Mouse (Mus musculus): ENCODE data around the gene Rufy1. TPM values are rescaled to one million over a fixed set of nuclear protein-coding genes. Genes with fewer than 3 reads are reported as not detected.
"Not testable (repeated sequence)": the region's sequence is repeated elsewhere in the genome, so short reads cannot be mapped to it uniquely, and the experiment has no call there.

The Rufy1 gene
- total RNA-seq, 1 experiment from 2014 or later = 39.4 TPM

DNA sequence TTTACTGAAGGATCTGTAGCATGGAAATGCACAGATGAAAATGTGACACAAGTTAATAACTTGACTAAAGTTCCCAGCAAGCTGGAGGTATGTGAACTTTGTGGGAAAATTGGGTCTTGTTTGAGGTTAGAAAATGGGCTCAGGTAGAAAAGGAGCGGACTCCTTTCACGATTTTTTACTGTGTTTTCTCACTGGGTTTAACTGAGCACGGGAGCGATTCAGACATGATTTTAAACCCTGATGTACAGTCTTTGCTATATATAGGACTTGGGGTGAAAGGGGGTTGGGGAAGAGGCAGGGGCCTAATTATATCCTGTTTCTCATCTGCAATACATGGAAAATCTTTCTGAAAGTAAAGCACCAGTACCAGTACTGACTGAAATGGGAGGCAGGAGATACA lies 43.2 kb downstream of the Rufy1 start:
- ATAC-seq (replicated peaks; ENCODE audit: low read depth, poor library complexity, severe bottlenecking) = no peak

DNA sequence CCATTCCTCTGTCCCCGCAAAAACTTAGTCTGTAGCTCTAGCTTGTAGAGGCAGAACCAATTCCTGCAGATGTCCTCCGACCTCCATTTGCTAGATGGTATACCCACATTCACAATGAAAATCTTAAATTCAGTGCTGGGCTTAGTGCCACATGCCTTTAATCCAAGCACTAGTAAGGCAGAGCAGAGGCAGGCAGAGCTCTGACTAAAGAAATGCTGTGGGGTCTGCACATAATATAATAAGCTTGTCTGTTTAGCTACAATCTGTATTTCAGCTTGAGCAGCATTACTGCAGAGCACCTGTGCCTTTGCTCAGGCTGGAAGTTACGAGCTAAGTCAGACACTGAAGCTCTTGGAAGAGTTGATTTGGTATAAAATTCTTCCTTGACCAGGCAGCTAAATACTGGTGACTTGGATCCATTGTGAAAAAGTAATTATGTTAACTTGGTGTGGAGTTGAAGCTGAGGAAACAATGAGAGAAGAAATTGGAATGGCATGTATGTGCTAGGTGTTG lies 43.7 kb downstream of the Rufy1 start:
- no peak for ATAC-seq (replicated peaks; ENCODE audit: low read depth, poor library complexity, severe bottlenecking)

DNA sequence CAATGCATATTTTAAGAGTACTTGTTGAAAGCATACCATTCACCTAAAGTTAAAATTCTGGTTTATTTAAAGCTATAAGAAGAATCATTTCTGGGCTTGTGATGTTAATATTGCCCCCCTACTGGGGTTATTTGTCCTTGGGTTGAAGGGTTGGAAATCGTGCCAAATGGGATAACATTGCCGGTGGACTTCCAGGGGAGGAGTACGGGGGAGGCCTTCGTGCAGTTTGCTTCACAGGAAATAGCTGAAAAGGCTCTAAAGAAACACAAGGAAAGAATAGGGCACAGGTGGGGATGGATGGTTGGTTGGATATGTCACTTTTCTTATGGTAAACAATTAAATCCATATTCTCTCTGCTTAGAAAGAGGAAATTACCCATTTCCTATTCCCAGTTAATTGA lies 49.6 kb downstream of the Rufy1 start:
- ATAC-seq (replicated peaks; ENCODE audit: low read depth, poor library complexity, severe bottlenecking) = no peak

DNA sequence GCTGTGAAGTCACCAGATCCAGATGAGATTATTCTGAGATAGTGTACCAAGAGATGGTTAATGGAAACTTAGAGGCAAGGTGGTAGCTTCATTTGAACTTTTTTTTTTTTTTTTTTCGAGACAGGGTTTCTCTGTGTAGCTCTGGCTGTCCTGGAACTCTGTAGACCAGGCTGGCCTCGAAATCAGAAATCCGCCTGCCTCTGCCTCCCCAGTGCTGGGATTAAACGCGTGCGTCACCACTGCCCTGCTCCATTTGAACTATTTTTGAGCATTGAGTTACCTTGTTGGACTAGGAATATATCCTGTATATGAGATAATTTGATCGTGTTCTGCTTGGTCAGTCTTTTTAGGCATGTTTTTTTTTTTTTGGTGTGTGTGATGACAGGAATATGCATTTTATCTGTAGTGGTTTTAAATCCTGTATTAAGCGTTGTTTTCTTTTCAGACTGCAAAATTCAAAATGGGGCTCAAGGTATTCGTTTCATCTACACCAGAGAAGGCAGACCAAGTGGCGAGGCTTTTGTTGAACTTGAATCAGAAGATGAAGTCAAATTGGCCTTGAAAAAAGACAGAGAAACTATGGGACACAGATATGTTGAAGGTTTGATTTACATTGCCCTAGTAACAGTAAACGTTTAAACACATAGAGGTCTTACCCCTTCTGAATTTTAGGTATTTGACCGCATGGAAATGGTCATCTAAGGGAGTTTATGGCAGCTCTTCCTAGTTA lies 51.7 kb downstream of the Rufy1 start:
- no peak for ATAC-seq (replicated peaks; ENCODE audit: low read depth, poor library complexity, severe bottlenecking)

DNA sequence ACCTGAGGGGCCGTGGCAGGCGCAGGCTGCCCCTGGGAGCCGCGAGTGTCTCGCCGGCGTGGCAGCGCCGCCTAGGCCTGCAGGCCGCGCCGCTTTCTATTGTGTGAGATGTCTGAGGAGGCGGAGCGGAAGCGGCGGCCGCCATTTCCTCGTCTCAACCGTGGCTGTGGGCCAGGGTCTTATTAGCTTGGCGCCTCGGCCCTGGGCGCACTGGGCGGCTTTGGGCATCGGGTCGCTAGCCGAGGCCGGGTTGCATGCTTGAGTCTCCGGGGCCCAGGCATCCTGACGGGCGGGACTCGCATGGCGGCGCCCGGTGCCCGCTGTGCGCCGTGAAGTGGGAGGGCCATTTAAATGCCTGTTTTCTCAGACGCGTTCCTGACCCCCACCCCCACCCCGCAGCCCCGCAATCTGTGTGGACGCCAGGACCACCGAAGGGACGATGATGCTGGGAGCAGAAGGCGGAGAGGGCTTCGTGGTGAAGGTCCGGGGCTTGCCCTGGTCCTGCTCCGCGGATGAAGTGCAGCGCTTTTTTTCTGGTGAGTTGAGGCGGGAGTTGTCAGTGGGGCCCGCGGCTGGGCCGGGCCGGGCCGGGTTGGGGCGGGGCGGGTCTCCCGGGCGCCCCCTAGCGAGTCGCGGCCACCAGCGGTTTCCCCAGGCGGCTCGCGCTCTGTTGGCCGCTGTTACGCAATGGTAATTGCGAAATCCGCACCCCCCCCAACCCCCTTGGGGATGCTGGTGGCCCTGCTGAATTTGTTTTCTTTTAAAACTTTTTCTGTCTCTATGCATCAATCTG lies 52.8 kb downstream of the Rufy1 start:
- ATAC-seq (replicated peaks; ENCODE audit: low read depth, poor library complexity, severe bottlenecking) = peak; percentile 26; the same call in 1 of the 2 replicates

DNA sequence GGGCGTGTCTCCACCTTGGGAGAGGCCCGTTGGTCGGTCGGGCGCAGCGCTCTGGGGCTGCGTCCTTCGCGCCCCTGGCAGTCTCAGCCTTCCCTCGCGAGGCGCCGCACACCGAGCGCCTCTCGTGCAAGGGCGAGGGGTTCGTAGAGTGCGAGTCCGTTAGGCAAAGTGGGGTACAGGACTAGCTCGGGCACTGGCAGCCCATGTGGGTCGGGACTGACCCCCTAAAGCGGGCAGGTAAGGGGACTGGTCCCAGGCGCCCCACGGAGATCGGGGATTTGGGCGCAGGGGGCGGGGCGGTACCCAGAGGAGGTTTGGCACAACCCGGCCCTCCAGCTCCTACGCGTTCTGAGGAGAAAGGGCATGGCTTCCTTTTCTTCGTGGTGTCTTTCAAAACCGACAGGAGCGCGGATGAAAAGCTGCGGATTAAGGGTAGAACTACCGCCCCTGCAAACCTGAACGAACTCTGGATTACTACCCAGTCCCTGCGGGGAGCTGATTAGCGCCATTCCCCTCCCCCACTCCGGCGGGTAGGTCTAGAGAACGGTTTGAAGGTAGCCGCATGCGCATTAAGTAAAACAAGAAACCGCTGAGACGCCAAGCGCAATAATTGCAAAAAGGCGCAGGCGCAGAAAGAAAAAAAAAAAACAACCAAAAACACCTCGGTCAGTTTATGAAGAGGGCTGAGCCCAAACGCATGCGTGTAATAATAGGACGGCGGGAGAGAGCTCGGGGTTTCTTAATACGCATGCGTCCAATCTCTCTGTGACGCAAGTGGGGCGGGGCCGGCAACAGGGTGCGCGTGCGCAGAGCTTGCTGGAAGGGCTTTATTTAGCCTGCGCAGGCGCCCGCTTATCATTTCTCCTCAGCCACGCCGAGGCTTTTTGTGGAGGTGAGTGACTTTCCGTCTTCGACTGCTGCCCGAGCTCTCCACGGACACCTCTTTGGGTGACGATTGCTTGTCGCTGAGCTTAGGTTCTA lies 53.7 kb downstream of the Rufy1 start, which contains the start of gene Hnrnph1:
TSS of gene Hnrnph1 (plus strand) at position 80 of the 981 bp plus-strand sequence.
- ATAC-seq (replicated peaks; ENCODE audit: low read depth, poor library complexity, severe bottlenecking) = peak; percentile 77

DNA sequence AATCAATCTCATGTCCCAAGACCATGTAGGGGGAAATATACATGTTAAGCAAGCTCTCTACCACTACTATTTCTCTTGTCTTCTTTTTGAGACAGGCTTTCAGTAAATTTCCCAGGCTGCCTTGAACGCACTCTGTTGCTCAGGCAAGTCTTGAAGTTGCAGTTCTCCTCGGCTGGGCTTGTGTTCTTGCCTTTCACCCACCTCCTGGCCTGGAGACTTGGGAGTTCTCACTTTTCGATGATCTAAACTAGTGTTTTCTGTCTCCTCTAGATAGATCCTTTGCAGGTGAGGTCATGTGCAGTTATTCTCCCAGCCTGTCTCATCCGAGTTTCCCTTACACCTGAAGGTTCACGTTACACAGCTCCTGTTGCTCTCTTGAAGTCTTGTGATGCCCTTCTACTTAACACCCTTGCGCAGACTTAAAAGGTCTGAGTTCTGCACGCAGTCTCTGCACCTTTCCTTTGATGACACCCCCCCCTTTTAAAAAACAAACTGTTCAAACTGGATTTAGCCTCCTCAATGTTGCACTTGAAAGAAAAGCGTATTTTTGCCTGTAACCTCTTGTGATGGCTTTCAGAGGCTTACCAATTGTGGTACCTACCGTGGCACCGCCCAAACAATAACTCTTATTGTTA lies 54.7 kb downstream of the Rufy1 start:
- no peak for ATAC-seq (replicated peaks; ENCODE audit: low read depth, poor library complexity, severe bottlenecking)

DNA sequence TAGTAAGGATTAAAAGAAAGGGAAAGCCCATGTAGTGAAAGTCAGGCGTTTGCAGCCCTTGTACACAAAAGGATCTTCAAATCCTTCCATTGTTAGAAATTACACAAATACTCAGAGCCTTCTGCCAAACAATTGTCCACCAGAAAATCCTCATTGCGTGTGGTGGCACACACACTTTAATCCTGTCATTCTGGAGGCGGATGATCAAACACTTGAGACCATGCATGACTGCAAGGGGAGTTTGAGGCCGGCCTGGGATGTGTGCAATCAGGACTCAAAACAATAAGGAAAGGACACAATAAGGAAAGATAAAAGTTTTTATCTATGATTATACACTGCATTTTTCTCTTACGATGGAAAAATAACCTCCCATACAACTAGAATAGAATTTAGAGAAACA lies 55.5 kb downstream of the Rufy1 start:
- ATAC-seq (replicated peaks; ENCODE audit: low read depth, poor library complexity, severe bottlenecking) = no peak

DNA sequence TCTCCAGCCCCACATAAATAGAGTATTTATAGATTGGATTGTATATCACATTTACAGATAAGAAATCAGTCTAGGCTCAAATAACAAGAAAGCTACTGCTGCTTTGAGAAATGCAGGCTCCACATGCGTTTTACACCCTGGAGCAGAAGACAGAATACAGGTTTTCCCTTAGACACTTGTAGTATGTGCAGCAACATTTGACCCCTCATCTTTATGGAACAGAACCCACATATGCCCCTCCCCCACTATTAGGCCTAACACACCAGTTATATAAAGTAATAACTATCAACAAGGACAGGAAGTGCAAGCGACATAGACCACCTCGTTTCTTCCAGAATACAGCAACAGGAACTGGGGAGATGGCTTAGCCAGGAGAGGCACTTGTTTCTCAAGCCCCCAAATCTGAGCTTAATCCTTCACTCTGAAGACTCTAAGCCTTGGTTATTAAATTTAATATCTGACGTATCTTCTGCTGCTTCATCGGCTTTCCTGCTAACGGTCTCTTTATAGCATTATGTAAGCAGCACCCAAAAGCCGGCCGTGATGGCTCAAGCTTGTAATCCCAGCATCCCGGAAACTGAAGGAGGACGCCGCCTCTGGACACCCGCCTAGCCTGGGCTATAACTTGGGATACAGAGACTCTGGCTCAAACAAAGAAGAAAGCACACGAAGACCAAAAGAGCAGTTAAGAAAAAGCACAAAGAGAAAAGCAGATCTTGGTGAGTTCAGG lies 56.5 kb downstream of the Rufy1 start:
- ATAC-seq (replicated peaks; ENCODE audit: low read depth, poor library complexity, severe bottlenecking) = no peak

DNA sequence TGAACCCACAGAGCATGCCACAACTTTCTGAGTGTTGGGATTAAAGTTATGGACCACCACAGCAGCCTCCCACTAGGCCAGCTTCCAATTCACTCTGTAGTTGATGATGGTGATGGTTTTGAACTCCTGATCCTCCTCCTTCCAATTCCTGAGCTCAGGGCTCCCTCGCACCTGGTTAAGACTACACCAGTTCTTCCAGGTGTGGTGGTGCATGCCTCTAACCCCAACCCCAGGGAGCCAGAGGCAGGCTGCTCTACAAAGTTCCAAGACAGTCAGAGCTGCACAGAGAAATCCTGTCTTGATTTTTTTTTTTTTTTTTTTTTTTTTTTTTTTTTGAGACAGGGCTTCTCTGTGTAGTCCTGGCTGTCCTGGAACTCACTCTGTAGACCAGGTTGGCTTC lies 57.3 kb downstream of the Rufy1 start:
- ATAC-seq (replicated peaks; ENCODE audit: low read depth, poor library complexity, severe bottlenecking) = no peak

DNA sequence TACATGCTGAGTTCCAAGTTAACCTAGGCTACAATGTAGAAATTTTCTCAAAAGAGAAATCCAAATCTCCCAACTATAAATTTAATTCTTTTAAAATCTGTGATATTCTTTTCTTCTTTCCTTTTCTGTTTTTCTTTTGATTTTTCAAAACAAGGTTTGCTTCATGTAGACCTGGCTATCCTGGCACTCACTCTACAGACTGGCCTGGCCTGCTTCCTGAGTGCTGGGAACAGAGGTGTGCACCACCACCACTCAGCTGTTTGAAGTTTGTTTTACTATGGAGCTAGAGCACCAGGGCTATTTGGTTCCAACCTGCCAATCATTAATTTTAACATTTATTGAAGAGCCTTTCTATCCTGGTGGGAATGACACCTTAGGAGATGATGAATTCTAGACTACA lies 57.8 kb downstream of the Rufy1 start:
- ATAC-seq (replicated peaks; ENCODE audit: low read depth, poor library complexity, severe bottlenecking) = no peak

DNA sequence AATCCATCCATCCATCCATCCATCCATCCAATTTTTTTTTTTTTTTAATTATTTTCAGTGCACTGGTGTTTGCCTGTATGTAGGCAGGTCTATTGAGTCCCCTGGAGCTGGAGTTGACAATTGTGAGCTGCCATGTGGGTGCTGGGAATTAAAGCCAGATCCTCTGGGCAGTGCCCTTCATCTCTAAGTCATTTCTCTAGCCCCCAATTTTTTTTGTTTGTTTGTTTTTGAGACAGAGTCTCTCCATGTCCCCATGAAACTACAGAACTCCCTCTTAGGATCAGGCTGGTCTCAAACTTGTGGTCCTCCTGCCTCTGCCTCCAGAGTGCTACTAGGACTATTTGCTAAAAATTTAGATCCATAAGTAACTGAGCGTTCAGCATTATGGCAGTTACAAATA lies 59.0 kb downstream of the Rufy1 start:
- no peak for ATAC-seq (replicated peaks; ENCODE audit: low read depth, poor library complexity, severe bottlenecking)

DNA sequence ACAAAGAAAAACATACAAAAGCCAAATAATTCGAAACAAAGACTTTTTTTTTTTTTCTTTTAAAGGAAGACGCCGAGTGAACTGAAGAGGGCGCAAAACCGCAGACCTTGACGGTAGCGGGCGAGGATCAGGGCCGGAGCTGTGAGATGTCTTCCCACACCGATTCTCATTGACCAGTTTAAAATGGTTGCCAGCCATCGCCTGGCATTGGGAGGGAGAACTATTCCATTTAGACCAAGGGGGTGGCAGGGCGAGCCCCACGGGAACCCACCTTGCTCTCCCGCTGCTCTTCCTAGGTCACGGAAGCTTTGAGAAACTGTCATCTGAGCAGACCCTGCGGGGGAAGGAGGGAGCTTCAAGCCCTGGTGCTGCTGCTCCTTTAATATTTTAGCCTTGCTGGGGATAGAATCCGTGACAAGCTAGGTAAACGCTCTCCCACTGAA lies 59.5 kb downstream of the Rufy1 start:
- peak; percentile 76 for ATAC-seq (replicated peaks; ENCODE audit: low read depth, poor library complexity, severe bottlenecking)

DNA sequence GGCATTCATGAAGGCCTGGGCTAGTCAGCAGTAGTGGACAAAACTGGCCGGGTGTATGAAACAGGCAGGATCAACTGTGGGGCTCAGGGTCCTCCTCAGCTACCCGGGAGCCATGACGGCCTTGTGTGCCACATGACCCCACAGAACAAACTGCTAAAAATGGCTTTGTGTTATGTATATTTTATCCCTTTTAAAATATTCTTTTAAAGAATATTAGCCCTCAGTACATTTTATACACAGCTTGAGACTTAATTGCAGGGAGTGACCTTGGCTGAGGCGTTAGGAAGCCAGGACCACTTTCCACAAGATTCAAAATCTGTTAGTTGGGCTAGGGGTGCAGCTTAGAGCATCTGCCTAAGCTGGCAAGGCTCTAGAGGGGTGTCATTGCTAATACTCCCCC lies 60.0 kb downstream of the Rufy1 start:
- no peak for ATAC-seq (replicated peaks; ENCODE audit: low read depth, poor library complexity, severe bottlenecking)

DNA sequence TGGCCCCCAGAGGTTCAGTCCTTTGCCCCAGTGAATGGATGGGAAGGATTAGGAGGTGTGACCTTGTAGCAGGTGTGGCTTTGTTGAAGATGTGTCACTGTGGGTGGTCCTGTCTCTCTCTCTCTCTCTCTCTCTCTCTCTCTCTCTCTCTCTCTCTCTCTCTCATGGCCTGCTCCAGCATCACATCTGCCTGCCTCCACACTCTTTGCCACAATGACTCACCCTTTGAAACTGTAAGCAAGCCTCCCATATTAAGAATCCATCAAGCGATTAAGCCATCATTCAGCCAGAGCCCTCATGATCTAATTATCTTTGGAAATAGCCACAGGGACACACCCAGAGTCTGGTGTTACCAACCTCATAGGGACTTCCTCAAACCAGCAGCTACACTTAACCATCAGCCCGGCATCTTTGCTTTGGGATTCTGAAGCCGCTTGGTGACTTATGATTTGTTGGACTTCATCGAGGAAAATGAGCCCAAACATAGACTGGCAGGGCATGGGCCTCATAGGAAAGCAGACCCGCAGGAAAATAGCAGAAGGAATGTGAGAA lies 61.5 kb downstream of the Rufy1 start:
- peak; percentile 68 for ATAC-seq (replicated peaks; ENCODE audit: low read depth, poor library complexity, severe bottlenecking)

DNA sequence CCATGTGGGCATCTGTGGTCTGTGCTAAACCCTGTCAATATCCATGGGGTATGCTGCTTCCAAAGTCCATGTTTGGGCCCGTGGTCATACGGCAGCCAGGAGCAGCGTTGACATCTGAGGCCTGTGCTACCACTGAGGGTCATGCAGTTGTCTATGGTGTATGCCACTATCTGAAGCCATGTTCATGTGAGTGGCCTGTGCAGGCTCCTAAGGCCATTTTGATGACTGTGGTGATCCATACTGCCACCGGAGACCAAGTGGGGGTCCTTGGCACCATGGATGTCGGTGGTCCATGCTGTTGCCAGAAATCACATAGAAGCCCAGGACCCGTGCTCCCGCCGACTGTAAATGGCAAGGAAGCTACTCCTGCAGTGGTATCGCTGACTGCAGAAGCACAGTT lies 63.4 kb downstream of the Rufy1 start:
- ATAC-seq (replicated peaks; ENCODE audit: low read depth, poor library complexity, severe bottlenecking) = no peak

DNA sequence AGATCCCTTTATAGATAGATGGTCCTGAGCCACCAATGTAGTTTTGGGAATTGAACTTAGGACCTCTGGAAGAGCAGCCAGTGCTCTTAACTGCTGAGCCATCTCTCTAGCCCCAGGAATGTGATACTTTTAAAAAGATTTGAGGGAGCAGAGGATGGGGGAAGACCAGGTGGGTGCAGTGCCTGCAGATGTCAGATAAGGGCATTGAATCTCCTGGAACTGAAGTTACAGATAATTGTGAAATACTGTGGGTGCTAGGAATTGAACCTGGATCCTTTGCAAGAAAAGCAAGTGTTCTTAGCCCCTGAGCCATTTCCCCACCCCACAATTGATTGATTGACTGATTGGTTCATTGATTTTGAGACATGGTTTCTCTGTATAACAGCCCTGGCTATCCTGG lies 65.6 kb downstream of the Rufy1 start:
- ATAC-seq (replicated peaks; ENCODE audit: low read depth, poor library complexity, severe bottlenecking) = no peak

DNA sequence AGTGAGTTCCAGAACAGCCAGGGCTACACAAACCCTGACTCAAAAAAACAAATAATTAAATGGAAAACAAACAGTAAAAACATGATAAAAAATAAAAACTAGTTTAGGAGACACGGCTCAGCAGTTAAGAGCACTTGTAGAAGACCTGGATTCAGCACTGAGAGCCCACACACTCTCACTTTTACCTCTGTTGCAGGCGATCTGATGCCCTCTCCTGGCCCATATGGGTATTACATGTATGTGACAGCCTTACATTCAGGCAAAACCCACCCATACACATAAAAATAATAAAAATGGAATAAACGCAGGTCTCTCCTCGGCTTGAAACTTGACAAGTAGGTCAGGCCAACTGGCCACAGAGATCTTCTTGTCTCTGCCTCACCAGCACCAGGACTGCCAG lies 66.4 kb downstream of the Rufy1 start:
- peak; percentile 76 for ATAC-seq (replicated peaks; ENCODE audit: low read depth, poor library complexity, severe bottlenecking)

DNA sequence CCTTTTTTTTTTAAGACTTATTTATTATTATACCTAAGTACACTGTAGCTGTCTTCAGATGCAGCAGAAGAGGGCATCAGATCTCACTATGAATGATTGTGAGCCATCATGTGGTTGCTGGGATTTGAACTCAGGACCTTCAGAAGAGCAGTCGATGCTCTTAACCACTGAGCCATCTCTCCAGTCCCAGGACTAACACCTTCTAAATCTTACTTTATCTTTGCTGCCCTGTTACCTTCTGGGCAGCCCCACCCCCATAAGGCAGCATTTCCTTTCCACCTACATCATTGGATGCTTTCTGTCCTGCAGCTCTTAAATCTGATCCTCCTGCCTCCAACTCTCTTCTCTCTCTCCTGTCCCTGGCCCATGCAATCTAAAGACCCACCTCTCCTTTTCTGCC lies 69.6 kb downstream of the Rufy1 start:
- not testable (repeated sequence) for ATAC-seq (replicated peaks; ENCODE audit: low read depth, poor library complexity, severe bottlenecking)

All from common myeloid progenitor, adult 5-6 weeks (primary cell).